Mouse (Mus musculus) adrenal gland, adult 8-10 months (tissue): Measurements from ENCODE around the gene Echs1. TPM values are rescaled to one million over a fixed set of nuclear protein-coding genes. Genes with fewer than 3 reads are reported as not detected.

ENCODE experiments used
- DNase-seq: peaks from one replicate; pipeline ENCODE4 v3.0.0; 2022
- total RNA-seq, 4 experiments: library from RNA; stranded (reverse); gene quantifications; 2 replicates each; pipeline ENCODE4 v1.2.4; 2022

The Echs1 gene
- total RNA-seq, 4 experiments from 2014 or later: 229 to 495 (median 382) TPM

- no peak for DNase-seq
These were observed 55.1 kb downstream of the Echs1 start for GRCm38 (mm10) chr7:140060936-140061831.

- no peak for DNase-seq
These were observed 56.7 kb downstream of the Echs1 start for GRCm38 (mm10) chr7:140059601-140060000.

GRCm38 (mm10) chr7:140058528-140058927 is 57.7 kb downstream of the Echs1 start:
- DNase-seq: no peak

- DNase-seq: no peak
These were observed 58.6 kb downstream of the Echs1 start for GRCm38 (mm10) chr7:140057413-140058407.

Other genes with a start within 250 kb of the Echs1 start
- gene Kndc1, start 221.8 kb downstream of the Echs1 start, total RNA-seq: 1 to 10 TPM in 3 of 4 experiments, under 1 TPM in 1; 0.93 to 3.0 (median 2.4) TPM
- gene Utf1, start 172.7 kb downstream of the Echs1 start, total RNA-seq: not detected
- gene 6430531B16Rik, start 137.7 kb downstream of the Echs1 start, total RNA-seq: 1 to 10 TPM in 1 of 4 experiments, under 1 TPM in 2, not detected in 1; 0.31 to 1.1 (median 0.83) TPM
- 1 to 10 TPM; 1.8 to 5.9 (median 4.4) TPM for gene Adam8, start 123.9 kb downstream of the Echs1 start, total RNA-seq
- gene Zfp511, start 80.1 kb downstream of the Echs1 start, total RNA-seq: 10 to 100 TPM; 21.8 to 30.7 (median 26.7) TPM
- 10 to 100 TPM; 24.2 to 35.8 (median 32.2) TPM for gene Tubgcp2, start 79.8 kb downstream of the Echs1 start, total RNA-seq
- gene Msx3, start 67.4 kb downstream of the Echs1 start, total RNA-seq: not detected
- 10 to 100 TPM in 2 of 4 experiments, 1 to 10 TPM in 2; 5.8 to 13.8 (median 11.0) TPM for gene Caly, start 33.9 kb downstream of the Echs1 start, total RNA-seq
- gene Prap1, start 23.1 kb downstream of the Echs1 start, total RNA-seq: not detected
- gene Fuom, start 14.0 kb downstream of the Echs1 start, total RNA-seq: 10 to 100 TPM; 36.0 to 65.5 (median 43.9) TPM
- 10 to 100 TPM in 3 of 4 experiments, 1 to 10 TPM in 1; 9.6 to 19.7 (median 13.8) TPM for gene Paox, start 677 bp downstream of the Echs1 start, total RNA-seq
- gene Mtg1, start 21.1 kb upstream of the Echs1 start, total RNA-seq: 10 to 100 TPM; 30.1 to 32.7 (median 31.3) TPM
- gene Sprn, start 38.4 kb upstream of the Echs1 start, total RNA-seq: 1 to 10 TPM; 1.0 to 1.4 (median 1.2) TPM
- gene Olfr522, start 48.3 kb upstream of the Echs1 start, total RNA-seq: not detected
- gene Olfr523, start 56.7 kb upstream of the Echs1 start, total RNA-seq: not detected
- not detected for gene Olfr524, start 89.5 kb upstream of the Echs1 start, total RNA-seq
- gene Cd163l1, start 101.8 kb upstream of the Echs1 start, total RNA-seq: not detected
- under 1 TPM in 1 of 4 experiments, not detected in 3; 0.12 TPM for gene 5830411N06Rik, start 130.8 kb upstream of the Echs1 start, total RNA-seq
- not detected for gene Olfr525, start 204.4 kb upstream of the Echs1 start, total RNA-seq
- not detected for gene Olfr527, start 217.5 kb upstream of the Echs1 start, total RNA-seq
- not detected for gene Olfr60, start 245.2 kb upstream of the Echs1 start, total RNA-seq